Mouse (Mus musculus) thymus, postnatal 36 days (tissue): Measurements from ENCODE around the gene Hspa13.
A peak's percentile ranks its signal among the peaks of the same experiment; 100 is the strongest.

Experiments
- DNase-seq, 2 experiments: peaks; one replicate each; pipeline ENCODE4 v3.0.0; 2022; ENCODE audit warnings: mixed read lengths in 2 of 2

Gene Hspa13

GRCm38 (mm10) chr16:75766388-75767249, at the start of gene Hspa13:
Gene Hspa13 (minus strand): TSS chr16:75767104.
- DNase-seq, result peak; percentile 93

DNA sequence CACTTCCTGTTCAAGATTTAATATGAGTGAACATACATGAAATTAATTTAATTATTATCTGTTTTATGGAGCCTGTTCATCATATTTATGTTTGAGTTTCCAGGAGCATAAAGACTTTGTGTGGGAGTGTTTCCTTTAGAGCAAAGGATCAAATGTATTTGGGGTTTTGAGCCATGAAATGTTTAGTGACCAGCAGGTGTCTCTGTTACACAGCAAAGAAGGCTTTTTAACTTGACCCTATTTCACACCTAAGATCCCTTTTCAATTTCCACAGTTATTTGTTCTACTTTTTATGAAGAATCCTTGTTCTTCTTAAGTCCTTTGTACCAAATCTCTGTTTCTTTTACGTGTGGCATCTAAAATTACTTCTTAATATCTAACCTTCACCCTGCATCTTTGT, 12.4 kb upstream of the Hspa13 start:
- DNase-seq, result no peak

- DNase-seq, result no peak
Measured at GRCm38 (mm10) chr16:75773222-75773621, 6.3 kb upstream of the Hspa13 start.

- peak; percentile 15 to 21 for DNase-seq
Measured at GRCm38 (mm10) chr16:75767250-75768002, 522 bp upstream of the Hspa13 start.

DNA sequence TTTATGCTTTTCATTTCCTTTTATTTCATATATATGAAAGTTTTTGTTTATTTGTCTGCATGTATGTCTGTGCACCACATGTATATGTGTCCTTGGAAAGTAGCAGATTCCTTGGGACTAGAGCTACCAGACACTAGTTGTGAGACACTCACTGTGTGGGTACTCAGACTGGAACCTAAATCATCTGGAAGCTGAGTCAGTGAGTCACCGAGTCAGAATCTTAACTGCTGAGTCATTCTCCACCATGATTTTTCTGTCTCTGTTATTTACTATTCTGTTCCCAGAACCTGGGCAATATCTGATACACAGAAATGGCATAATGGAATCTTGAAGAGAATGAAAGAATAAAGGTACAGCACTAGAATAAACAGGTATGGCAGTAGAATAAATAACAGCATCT, 14.0 kb downstream of the Hspa13 start:
- DNase-seq, result no peak

- DNase-seq, result no peak
Measured at GRCm38 (mm10) chr16:75750103-75750502, 16.8 kb downstream of the Hspa13 start.

- DNase-seq, result no peak
Measured at GRCm38 (mm10) chr16:75748926-75749325, 18.0 kb downstream of the Hspa13 start.

DNA sequence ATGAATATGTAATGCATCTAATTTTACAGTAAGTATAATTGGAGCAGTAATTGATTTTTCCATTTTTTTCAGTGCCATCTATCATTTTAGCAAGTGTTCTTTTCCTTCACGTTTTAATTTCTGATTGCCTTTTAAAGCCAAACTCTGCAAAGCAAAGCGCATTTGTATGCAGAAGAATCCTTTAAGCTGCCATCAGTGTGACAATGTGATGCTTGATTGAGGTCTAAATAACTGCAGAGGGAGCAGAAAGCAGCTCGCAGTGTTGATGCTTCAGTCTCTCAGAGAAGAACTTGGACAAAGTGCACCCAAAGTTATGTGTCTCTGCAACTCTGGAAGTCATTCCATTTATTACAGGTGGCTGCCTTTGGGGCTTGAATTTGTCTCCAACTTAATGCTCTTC, 22.9 kb downstream of the Hspa13 start:
- DNase-seq, result no peak

DNA sequence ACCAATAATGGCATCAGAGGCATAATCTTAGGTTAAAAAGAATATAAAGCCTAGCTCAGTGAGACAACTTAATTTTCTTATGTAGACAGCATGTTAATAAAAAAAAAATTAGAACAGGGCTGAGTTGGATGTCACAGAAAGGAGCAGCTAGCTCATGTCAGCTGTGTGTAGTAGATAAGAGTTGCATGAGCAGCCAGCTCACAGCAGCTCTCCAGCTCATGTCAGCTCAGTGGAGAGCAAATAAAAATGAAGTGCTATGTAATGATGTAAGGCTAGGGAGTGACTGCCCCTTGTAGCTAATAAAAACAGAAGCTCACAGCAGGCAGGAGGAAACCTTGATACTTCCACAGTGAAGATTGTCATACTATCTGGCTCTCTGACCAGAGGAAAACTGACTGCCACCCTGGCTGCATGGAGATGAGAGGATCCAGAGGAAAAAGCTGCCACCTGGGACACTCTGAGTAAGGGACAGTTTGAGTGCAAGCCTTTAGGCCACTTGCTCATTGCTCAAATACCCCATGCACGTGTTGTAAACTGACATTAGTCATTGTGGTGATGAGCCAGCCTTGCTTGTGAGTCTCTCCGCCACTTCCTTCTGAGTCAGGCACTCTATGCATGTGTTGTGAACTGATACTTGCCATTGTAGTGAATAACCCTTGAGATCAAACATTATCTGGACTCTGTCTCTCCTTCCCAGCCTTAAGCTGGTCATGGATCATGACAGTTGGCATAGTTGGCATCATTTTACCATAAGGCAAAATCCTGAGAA, 49.3 kb downstream of the Hspa13 start:
- no peak for DNase-seq

- DNase-seq, result peak; percentile 13 to 20
Measured at GRCm38 (mm10) chr16:75696176-75696575, 70.7 kb downstream of the Hspa13 start.
